Mouse (Mus musculus): Measurements from ENCODE around the gene Gimap5.
A peak's percentile ranks its signal among the peaks of the same experiment; 100 is the strongest.

Gimap5 gene

DNA sequence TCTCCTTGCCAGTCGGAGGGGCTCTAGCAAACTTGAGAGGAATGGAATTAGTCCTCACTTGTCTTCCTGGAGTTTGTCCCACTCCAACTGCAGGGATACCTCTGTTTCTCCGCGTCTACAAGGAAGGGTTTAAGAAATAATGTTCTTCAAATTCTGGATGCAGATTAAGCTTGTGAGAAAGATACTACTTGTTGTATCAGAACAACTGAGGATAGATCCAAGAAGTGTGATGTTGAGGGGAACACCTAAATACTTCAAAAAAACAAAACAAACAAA, 6.3 kb upstream of the Gimap5 start:
- no peak for DNase-seq (ENCODE audit: low spot score in 2 of 2)

DNA sequence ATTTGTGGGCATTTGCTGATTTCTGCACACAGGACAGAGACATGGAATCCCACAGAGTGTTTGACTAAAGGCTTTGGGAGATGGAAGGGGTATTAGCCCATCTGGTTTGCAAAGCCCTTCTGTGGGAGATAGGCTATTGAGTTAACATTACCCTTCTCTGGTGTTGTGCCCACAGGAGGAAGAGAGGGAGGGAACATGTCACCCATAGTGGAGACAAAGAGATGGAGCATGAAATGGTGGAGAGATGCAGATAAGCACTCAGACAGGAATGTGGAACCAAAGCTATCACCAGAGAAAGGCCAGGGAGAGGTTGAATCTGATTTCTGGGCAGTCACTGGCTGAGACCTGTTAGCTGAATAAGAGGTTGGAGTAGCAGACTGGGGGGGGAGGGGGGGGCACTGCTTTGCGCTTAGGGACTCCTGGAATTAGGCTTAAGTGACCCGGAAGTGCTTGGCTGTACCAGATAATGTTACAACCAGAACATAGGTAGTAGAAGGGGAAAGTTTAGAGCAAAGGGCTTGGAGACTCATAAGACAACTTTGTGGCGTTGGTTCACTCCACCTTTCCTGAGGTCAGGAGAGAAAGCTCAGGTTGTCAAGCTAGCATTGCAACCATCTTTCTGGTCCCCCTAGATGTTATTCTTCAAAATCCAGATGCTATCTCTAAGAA, 5.4 kb upstream of the Gimap5 start:
- DNase-seq (ENCODE audit: low spot score in 2 of 2): no peak

DNA sequence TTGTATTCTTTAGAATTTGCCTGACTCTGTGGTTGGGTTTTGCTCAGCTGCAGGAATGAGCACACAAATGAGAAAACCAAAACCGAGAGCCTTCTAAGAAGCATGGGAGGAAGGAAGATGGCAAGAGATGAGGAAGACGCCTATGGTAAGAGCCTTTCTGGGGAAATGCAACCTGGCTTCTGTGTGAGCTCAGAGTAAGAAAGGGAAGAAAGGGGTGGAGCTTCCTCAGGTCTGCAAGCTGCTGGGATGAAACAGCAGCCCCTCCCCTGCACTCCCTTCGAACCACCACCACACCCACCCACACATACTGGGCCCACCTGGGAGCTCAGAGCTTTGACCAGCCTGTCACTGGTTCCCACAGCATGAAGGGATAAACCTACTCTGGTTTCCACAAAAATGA, 4.7 kb upstream of the Gimap5 start:
- DNase-seq (ENCODE audit: low spot score in 2 of 2): no peak

DNA sequence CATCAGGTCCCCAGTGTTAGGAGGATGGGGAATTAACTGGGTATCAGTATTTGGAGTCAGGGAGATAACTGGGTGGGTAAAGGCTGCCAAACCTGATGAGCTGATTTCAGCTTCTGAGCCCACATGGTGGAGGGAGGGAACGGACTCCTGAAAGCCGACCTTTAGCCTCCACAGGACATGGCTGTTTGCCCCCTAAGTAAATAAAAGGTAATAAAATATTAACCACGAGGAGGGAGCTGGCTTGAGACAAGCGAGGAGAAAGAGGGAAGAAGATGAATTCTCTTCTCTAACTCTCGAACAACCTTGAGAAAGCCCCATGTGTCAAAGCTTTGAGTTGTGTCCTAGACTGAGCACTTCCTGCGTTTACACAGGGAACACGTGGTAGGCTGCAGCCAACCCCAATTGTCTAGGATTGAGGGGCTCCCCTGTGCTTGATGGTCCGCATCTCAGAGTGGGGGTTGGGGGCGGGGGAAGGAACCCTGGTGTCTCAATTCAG, 4.2 kb upstream of the Gimap5 start:
- DNase-seq (ENCODE audit: low spot score in 2 of 2): no peak

DNA sequence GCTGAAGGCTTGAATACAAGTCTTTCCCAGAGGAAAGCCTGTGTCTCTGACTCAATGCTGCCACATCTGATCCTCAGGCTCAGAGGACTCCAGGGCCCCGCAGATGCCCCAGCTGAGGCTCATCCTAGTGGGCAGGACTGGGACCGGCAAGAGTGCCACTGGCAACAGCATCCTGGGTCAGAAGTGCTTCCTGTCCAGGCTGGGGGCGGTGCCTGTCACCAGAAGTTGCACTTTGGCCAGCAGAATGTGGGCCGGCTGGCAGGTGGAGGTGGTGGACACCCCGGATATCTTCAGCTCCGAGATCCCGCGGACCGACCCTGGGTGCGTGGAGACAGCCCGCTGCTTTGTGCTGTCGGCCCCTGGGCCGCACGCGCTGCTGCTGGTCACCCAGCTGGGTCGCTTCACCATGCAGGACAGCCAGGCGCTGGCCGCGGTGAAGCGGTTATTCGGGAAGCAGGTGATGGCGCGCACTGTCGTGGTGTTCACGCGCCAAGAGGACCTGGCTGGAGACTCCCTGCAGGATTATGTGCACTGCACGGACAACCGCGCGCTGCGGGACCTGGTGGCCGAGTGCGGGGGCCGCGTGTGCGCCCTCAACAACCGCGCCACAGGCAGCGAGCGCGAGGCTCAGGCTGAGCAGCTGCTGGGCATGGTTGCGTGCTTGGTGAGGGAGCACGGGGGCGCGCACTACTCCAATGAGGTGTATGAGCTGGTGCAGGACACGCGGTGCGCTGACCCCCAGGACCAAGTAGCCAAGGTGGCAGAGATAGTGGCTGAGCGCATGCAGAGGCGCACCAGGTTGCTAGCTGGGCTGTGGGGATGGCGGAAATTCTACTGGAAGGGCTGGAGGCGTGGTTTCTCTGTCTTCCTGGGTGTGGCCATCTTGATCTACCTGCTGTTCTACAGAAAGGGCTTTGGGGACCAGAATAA, 3.3 kb upstream of the Gimap5 start:
- DNase-seq (ENCODE audit: low spot score in 2 of 2): peak in 1 of 2 experiments; percentile 14

DNA sequence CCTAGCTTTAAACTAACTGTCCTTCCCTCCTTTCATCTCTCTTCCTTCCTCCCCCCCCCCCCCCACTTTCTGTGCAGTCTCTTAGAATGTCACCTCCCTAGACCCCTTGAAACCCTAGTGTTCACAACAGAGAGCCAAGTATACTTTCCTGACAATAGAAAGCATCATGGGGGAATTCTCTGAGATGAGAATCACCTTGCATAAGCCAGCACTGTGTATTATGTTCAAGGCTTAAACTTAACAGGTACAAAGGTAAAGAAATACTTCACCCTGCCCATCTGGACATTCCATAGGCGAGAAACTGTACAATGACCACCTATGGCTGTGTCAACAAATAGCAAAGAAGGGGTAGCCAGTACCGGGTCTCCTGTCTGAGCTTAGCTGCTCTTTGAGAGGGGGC, 507 bp upstream of the Gimap5 start:
- no peak for DNase-seq (ENCODE audit: low spot score in 2 of 2)

DNA sequence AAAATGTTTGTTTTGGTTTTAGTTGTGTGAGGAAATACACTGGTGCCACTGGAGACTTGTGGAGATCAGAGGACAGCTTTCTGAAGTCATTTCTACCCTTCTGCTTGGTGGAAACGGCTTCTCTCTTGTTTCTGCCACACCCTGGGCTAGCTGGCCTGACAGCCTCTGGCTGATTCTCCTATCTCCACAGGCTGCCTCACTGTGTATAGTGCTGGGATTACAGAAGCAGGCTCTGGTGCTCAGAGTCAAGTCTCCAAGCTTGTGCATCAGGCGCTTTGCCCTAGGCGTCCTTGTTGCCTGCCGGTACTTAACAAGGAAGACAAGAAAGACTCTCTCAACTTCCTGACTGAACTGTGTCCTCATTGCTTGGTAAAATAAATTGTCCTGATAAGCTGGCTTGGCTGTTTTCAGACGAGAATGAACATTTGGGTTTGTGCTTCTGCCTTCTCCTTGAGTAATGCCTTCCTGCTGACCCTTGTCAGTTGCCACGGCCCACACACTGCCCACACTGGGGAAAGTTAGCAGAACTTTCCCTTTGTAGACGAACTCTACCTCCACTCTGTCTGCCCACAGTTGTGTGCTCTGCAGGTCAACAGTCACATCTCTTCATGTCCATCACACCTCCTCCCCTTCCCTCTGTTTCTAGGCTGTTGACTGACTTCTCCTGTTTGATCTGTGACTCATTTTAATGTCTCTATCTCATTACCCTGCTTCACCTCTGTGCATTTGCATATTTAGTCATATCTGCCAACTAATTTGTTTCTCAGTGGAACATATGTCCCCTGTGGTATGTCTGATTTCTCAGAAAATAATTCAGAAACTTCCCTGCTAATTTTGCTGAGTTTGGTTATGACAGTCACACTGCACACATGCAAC, 1.3 kb downstream of the Gimap5 start:
- DNase-seq (ENCODE audit: low spot score in 2 of 2): no peak

DNA sequence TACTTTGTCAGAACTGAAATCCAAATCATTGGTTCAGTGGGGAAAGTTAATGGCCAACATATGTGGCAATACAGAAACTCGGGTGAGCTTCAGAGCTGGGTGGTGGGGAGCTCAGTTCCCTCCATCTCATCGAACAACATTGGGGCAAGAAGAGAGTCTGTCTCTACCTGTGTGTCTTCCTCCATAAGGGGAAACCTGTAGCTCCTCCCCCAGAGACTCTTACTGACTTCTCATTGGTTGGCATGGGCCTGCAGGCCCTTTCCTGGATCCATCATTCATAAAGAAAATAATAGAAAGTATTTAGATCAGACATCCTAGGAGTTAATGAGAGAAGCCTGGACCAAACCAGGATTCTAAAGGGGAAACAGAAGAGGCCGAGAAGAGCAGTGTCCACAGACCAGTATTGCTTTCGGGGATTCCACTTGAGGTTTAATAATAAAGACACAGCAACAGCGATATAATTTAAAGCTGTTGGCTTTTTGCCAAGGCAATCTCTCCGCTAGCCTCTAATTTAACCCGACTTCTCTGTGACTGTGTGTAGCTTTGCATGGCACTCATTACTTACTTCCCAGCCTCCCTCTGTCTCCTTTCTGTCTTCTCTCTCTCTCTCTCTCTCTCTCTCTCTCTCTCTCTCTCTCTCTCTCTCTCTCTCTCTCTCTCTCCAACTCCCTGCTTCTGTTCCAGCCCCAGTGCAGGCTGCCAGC, 17.7 kb downstream of the Gimap5 start:
- no peak for DNase-seq (ENCODE audit: low spot score in 2 of 2)

DNA sequence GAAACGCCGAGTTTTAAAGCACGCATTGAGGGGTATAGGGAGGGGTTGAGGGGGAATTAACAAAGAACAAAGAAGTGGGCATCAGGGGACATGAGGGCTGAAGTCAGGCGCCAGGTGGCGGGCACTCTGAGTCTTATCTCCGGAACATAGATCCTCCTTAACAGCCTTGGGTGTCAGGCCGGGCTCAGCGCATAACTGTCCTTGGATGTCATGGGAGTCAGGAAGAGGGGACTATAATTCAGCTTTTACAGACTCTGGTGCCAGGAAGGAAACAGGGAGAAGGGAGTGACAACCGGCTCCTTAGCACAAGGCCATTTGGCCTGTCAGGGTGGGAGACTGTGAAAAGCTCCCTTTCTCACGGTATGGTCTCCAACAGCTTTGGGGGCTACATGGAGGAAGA, 18.5 kb downstream of the Gimap5 start:
- no peak for DNase-seq (ENCODE audit: low spot score in 2 of 2)

DNA sequence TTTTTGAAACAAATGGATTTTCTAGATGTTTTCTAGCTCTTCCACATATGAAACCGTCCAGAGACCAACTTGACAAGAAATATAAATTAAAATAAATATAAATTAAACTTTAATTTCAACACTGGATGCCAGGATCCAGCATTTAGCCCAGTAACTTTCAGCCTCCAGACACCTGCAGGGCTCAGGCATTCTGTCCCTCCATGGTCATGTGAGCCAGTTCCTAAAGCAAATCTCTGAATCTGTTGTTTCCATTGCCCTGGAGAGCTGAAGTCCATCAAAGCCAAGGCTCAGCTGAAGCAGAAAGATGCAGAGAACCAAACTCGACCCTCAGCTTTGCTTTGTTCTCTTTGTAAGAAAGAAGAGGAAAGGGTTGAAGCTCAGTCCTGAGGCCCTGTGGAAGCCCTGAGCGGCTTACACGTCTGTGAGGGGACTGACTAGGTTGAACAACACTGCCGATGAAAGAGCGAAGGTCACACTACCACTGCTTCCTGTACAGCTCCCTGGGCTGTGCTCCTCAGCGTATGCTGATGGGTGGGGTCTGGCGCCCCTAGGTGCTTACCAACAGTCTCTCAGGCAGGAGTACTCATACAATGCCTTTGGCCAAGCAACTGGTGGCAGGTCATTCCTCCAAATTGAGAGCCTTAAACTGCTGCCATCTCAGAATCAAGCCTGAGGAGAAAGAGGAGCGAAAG, 22.3 kb downstream of the Gimap5 start:
- DNase-seq (ENCODE audit: low spot score in 2 of 2): no peak

DNA sequence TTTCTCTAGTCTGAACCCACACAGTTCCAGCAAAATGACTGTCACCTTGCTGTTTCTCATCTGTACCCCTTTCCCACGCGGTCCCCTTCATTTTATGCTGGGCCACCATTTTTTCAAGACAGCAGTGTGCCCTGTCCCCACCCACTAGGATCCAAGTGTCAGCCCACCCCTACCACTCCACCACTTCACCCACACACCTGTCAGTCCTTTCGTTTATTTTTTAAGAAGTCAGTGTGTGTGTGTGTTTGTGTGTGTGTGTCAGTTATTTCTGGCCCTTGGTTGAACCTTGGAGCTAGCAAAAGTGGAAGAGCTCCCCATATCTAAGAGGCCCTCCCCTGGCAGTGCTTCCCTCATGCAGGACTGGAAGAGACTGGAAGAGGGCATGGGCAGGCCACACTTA, 22.9 kb downstream of the Gimap5 start:
- no peak for DNase-seq (ENCODE audit: low spot score in 2 of 2)

DNA sequence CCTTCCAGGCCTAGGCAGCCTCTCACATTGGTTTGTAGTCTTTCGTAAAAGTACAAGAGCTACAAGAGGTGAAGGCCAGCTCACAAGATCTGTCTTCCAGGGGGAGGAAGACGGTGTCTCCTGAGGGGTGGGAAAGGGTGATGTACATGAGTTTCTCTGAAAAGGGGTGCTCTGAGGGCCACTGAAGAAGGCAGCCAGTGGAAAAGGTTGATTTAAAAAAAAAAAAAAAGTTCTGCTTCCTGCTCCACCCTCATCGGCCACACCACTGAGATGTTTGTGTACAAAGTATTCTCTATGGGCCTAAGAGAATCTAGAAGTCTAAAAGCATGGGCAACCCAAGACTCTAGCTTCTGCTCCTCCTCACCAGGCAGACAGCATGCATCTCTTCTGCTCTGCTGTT, 24.7 kb downstream of the Gimap5 start, which contains the start of gene Gimap3:
TSS of gene Gimap3 (minus strand) at position 156 of the 400 bp plus-strand sequence.
- DNase-seq (ENCODE audit: low spot score in 2 of 2): no peak

DNA sequence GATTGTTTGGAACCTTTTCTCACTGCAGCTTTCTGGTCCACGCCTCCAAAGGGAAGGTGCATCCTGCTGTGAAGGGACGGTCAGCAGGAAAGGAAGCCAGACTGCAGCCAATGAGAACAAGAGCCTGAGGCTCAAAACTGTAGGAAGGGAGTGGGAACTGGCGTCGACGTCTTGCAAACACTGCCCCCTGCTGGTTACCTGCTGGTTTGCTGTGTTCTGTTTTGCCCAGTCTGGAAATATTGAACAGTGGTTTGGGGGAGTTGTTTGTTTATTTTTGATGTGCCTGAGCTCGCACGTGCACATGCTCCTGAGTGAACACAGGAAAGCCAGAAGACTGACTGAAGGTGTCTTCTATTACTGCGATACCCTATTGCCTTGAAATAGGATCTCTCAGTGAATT, 26.0 kb downstream of the Gimap5 start:
- DNase-seq (ENCODE audit: low spot score in 2 of 2): peak; percentile 25 to 68

DNA sequence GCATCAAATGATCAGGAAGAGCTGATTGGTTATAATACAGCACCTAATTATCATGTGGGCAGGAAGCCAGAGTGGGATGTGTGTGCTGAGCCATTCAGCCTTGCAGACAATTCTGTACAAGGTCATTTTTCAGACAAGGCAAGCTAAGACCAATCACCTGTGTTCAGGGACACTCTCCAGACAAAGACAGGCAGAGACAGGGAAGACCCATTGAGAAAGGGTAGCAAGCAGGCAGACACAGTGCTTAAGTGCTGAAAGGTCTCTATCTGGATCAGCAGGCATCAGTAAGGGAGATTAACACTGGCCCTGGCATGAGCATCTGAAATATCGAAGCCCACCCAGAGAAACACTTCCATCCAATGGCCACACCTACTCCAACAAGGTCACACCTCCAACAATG, 38.4 kb downstream of the Gimap5 start:
- DNase-seq (ENCODE audit: low spot score in 2 of 2): no peak

DNA sequence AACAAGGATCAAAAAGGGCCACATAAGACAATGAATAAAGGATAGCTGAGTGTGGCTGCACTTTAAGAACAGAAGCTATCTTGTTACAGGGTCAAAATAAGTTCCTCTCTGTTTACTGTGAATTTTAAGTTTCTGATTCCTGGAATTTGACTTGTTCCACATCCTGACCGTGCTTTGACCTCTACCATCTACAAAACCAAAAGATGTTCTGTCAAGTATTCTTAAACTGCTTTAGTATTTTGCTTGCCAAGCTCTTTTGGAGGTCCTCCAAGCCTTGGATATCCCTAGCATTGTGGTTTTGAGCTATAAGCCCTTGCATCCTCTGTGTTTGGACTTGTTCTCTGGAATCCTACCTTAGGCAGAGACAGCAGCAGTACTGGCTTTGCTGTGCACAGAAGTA, 39.2 kb downstream of the Gimap5 start:
- DNase-seq (ENCODE audit: low spot score in 2 of 2): no peak

DNA sequence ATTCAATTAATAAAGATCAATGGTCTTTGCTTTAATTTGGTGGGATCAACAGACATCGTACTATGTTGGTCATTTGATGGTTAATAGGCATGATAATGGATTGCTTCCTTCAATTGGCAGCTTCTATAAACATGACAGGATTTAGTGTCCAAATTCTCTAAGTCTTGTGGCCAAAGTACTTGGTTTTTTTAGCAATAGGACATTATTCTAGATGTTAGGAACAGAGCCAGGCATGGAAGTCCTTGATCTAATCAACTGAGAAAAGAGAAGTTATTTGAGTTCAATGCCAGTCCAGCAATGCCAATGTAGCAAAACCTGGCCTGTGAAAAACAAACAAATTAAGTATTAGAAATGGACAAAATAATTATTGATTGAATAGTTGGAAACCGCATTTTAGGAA, 39.6 kb downstream of the Gimap5 start:
- no peak for DNase-seq (ENCODE audit: low spot score in 2 of 2)

DNA sequence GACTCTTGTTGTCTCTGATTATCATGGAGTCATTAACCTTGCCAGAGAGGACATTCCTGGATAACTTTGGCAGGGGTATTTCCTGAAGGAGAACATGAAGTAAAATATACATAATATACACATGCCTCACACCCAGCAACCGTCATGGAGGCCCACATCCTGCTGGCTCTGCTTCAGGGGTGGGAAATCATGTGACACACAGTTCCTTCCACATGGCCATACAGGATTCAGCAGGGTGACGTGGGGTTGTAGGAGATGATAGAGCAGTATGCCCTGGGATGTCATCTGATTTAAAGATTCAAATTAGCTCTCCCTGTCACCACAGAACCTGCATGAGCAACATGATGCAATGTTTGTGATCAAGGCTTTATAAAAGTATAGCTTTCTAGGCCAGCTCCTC, 41.9 kb downstream of the Gimap5 start:
- no peak for DNase-seq (ENCODE audit: low spot score in 2 of 2)

DNA sequence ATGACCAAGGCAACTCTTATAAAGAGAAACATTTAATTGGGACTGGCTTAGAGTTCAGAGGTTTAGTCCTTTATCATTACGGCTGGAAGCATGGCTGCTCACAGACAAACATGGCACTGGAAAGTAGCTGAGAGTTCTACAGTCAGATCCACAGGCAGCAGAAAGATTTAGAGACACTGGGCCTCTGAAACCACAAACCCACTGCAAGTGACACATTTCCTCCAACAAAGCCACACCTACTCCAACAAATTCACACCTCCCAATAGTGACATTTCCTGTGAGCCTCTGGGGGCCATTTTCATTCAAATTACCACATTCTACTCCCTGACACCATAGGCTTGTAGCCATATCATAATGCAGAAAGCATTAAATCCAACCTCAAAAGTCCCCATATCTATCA, 55.9 kb downstream of the Gimap5 start:
- DNase-seq (ENCODE audit: low spot score in 2 of 2): no peak

DNA sequence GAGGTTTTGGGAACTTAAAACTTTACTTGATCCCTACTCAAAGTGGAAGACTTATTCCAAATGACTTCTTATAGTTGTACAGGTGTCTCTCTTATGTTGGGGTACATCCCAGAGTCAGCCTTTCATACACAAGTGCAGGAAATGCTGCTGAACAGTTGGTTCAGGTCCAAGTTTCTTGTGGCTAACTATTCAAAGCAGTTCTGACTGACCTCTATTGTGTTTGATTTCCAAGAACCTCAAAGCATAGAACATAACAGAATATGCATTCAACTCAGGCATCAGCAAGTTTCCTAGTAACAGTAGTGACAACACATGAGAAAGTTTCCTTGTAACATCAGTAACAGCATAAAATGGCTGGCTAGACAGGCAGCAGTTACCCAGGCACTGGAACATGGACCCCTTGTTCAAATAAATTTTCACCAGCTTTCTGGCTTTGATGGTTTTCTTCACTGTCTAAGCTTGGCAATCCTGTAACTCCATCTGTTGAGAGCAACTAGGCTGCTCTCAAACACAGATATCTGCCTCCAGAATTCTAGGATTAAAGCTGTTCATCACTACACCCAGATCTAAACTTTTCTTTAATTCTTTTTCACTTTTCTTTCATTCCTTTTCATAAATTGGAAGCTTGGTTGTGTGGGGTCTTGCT, 57.5 kb downstream of the Gimap5 start:
- no peak for DNase-seq (ENCODE audit: low spot score in 2 of 2)

Data from frontal cortex, postnatal 10 days (tissue).